Mouse (Mus musculus) cerebellum, adult 2 months (tissue): ENCODE results near the gene Myadml2.
"Not testable (repeated sequence)": the region's sequence is repeated elsewhere in the genome, so short reads cannot be mapped to it uniquely, and the experiment has no call there.

Experiments used
- CTCF ChIP-seq: fragments of 200-500 bp; IDR thresholded peaks from 2 replicates; pipeline ENCODE4 v1.5.1; 2011; ENCODE audit warnings: low read depth, mild to moderate bottlenecking, control low read depth, low read length, moderate library complexity, borderline replicate concordance; ENCODE audit not compliant: insufficient read depth
- POLR2A ChIP-seq: fragments of 200-500 bp; IDR thresholded peaks from 2 replicates; pipeline ENCODE4 v1.6.1; 2011; ENCODE audit warnings: low read length, control low read depth, borderline replicate concordance; ENCODE audit not compliant: insufficient read depth

GRCm38 (mm10) chr11:120675875-120676274 lies 27.9 kb upstream of the Myadml2 start:
- TF ChIP-seq POLR2A, CTCF: not testable (repeated sequence)
